Mouse (Mus musculus) hindbrain, embryonic 12.5 days (tissue): ENCODE data around the gene Chn2. TPM values are rescaled to one million over a fixed set of nuclear protein-coding genes. Genes with fewer than 3 reads are reported as not detected.

Experiments
- ATAC-seq: fragments of 200-750 bp; cut with Nextera tagmentation; 2 replicates; pipeline ENCODE4 v1.8.0; 2017; ENCODE audit warnings: moderate TSS enrichment; ENCODE audit not compliant: low FRiP score
- H3K27ac ChIP-seq: fragments of 300-500 bp; sonication (generic); 2 replicates; pipeline ENCODE4 v1.5.1; 2016; ENCODE audit warnings: mild to moderate bottlenecking
- H3K27me3 ChIP-seq: fragments of 300-500 bp; sonication (generic); 2 replicates; pipeline ENCODE4 v1.6.1; 2016; ENCODE audit warnings: mild to moderate bottlenecking
- H3K36me3 ChIP-seq: fragments of 300-500 bp; sonication (generic); 2 replicates; pipeline ENCODE4 v1.6.1; 2016; ENCODE audit warnings: mild to moderate bottlenecking
- H3K4me1 ChIP-seq: fragments of 300-500 bp; sonication (generic); 2 replicates; pipeline ENCODE4 v1.6.1; 2016
- H3K4me2 ChIP-seq: fragments of 300-500 bp; sonication (generic); replicated peaks from 2 replicates; pipeline ENCODE4 v1.6.1; 2016; ENCODE audit warnings: mild to moderate bottlenecking
- H3K4me3 ChIP-seq: fragments of 300-500 bp; sonication (generic); 2 replicates; pipeline ENCODE4 v1.5.1; 2016; ENCODE audit warnings: mild to moderate bottlenecking
- H3K9ac ChIP-seq: fragments of 300-500 bp; sonication (generic); 2 replicates; pipeline ENCODE4 v1.6.1; 2016; ENCODE audit warnings: mild to moderate bottlenecking, moderate library complexity
- H3K9me3 ChIP-seq: fragments of 300-500 bp; sonication (generic); replicated peaks from 2 replicates; pipeline ENCODE4 v1.6.1; 2016; ENCODE audit warnings: mild to moderate bottlenecking
- WGBS: fragments of 180-500 bp; shearing (Covaris S2); methylation state at CpG from one replicate; pipeline ENCODE4 v1.1.7; 2016; 5-methylcytosine and 5-hydroxymethylcytosine counted together
- polyA plus RNA-seq: library from polyadenylated mRNA; unstranded; fragments of >200 nt; fragmentation: Nextera tagmentation; extraction: Ambion mirVana; gene quantifications from 2 replicates; pipeline ENCODE4 v1.2.1, GENCODE M21; 2016

The Chn2 gene
- polyA plus RNA-seq, 1 experiment from 2014 or later, result 20.3 TPM

DNA sequence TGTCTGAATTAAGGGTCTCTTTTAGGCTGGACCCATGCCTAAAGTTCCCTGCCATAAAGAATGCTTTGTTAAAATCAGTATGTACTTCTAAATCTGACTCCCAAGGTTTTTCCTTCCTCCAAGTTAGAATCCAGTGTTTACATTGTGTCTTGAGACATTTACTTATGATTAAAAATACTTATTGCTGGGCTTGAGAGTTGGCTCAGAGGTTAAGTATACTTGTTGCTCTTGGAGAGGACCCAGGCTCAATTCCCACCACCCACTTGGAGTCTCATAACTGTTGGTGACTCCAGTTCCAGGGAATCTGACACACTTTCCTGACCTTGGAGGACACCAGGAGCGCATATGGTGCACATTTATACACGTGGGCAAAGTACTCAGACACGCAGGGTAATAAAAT, 20.9 kb downstream of the Chn2 start:
- H3K4me1 ChIP-seq, result peaks cover 13% of the 10 kb centered on the region
- no peak overlapping the region for H3K27ac ChIP-seq
- H3K36me3 ChIP-seq, result no peaks in the 10 kb centered on the region
- ATAC-seq, result no peak
- H3K4me3 ChIP-seq, result no peak overlapping the region
- H3K4me2 ChIP-seq, result no peak overlapping the region
- H3K27me3 ChIP-seq, result no peaks in the 10 kb centered on the region
- 88% methylated on average over 3 of the region's 3 CpGs for WGBS
- H3K9ac ChIP-seq, result no peak overlapping the region
- no peaks in the 10 kb centered on the region for H3K9me3 ChIP-seq

DNA sequence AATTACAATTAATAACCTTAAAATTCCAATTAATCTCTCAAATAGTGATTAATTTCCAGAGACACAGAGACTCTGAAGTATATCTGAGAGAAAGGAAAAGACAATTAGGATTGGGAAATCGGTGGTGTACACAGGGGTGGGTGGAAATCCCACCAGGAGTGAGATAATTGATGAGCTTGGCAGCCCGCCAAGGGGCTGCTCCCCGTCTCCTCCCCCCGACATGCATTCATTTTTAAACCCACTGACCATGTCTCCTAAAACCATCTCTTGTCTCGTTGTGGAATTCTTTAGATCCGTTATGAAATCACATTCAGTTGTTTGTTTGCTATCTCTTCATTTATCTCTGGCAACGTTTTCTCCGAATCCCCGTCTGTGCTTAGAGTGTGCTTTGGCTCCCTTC, 22.0 kb downstream of the Chn2 start:
- no peak overlapping the region for H3K4me2 ChIP-seq
- H3K4me1 ChIP-seq, result peaks cover 11% of the 10 kb centered on the region
- no peaks in the 10 kb centered on the region for H3K9me3 ChIP-seq
- no peak overlapping the region for H3K9ac ChIP-seq
- H3K36me3 ChIP-seq, result no peaks in the 10 kb centered on the region
- ATAC-seq, result no peak
- H3K27me3 ChIP-seq, result no peaks in the 10 kb centered on the region
- no peak overlapping the region for H3K4me3 ChIP-seq
- 43% methylated on average over 9 of the region's 9 CpGs for WGBS
- no peak overlapping the region for H3K27ac ChIP-seq

DNA sequence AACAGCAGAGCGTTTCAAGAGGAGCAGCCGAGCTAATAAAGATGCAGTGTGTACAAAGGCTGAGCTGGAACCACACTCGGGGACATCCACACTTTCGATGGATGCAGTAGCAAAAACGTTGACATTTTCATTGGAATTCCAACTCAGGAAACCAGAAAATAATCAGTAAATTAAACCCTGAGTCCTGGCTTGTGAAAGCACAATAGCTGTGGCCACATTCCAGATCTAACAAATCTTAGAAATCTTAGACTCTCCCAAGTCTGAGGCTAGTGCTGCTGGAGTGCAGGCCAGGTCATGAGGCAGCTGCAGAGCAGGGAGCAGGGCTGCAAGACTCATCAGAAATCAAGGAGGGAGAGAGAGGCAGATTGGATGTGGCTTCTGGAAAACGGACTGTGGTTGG, 24.5 kb downstream of the Chn2 start:
- Histone ChIP-seq H3K27me3 (no peaks in the 10 kb centered on the region), H3K36me3 (no peaks in the 10 kb centered on the region), H3K4me1 (peaks cover 8% of the 10 kb centered on the region), H3K4me2 (no peak overlapping the region), H3K27ac (no peak overlapping the region), H3K9ac (no peak overlapping the region), H3K4me3 (no peak overlapping the region), H3K9me3 (no peaks in the 10 kb centered on the region)
- no peak for ATAC-seq
- WGBS, result 79% methylated on average over 6 of the region's 6 CpGs

DNA sequence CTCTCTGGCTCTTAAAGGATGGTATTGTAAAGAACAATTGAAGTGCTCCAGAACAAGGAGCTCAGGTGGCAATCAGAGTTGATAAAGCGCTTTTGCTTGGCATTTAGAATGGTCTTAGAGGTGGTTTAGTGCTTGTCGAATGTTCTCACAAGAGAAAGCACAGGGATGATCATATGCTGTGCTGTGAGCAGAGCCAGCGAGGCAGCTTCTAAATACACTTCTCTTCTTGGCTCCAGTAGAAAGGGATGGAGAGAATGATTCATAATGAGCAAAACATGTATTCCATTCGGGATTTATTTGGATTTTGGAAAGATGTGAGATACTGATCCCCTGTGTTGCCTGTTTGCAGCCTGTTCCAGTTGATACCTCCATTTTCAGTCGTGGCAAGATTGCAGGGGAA, 28.0 kb downstream of the Chn2 start:
- no peak overlapping the region for H3K4me2 ChIP-seq

DNA sequence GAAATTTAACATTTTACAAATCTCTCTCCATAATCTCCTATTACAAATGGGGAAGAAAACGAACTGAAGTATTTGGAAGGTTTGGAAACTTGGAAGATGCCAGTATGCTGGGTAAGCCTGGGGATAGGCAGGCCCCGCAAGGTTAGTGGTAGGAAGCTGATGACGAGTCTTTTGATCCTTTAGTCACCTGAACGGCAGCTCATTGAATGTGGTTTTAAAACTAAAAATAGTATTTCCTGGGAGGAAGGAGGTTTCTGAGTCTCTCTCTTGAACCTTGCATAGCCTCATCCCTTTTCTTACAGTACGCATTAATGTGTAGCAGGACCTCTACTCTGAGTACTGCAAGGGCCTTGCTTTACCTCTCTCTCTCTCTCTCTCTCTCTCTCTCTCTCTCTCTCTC, 29.5 kb downstream of the Chn2 start:
- no peak for ATAC-seq
- WGBS, result 82% methylated on average over 5 of the region's 5 CpGs
- Histone ChIP-seq H3K36me3 (no peaks in the 10 kb centered on the region), H3K4me1 (peaks cover 2% of the 10 kb centered on the region; the same call in 1 of the 2 replicates), H3K27me3 (no peaks in the 10 kb centered on the region), H3K27ac (no peak overlapping the region), H3K4me2 (no peak overlapping the region), H3K4me3 (no peak overlapping the region), H3K9ac (no peak overlapping the region), H3K9me3 (no peaks in the 10 kb centered on the region)

More for the DNA sequence above, 28.0 kb downstream of the Chn2 start:
- WGBS, result 81% methylated on average over 5 of the region's 5 CpGs
- Histone ChIP-seq H3K27ac (no peak overlapping the region), H3K4me3 (no peak overlapping the region), H3K9me3 (no peaks in the 10 kb centered on the region), H3K4me1 (peaks cover under 1% of the 10 kb centered on the region; the same call in 1 of the 2 replicates), H3K27me3 (no peaks in the 10 kb centered on the region), H3K9ac (no peak overlapping the region), H3K36me3 (no peaks in the 10 kb centered on the region)
- ATAC-seq, result no peak

DNA sequence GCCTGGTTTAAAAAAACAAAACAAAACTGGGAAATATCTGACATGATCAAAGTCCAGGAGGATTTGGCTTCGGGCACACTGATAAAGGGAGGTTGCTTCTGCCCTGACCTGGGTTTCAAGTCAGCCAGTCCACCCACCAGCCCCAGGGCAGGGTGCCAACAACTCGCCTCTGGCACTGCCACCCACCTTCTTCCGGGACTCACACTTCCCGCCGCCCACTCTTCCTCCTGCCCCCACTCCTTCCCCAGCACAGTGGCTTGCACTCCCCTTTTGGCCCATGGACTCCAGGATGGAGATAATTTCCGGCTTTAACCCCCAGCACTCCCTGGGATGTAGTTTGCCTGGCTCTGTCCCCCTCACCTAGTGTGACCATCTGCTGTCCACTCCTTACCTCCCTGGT, 31.4 kb downstream of the Chn2 start:
- H3K4me2 ChIP-seq, result no peak overlapping the region
- H3K4me1 ChIP-seq, result peaks cover 6% of the 10 kb centered on the region; the same call in 1 of the 2 replicates
- no peak overlapping the region for H3K27ac ChIP-seq
- no peaks in the 10 kb centered on the region for H3K9me3 ChIP-seq
- 62% methylated on average over 6 of the region's 6 CpGs for WGBS
- ATAC-seq, result no peak
- no peaks in the 10 kb centered on the region for H3K36me3 ChIP-seq
- no peak overlapping the region for H3K9ac ChIP-seq
- H3K27me3 ChIP-seq, result no peaks in the 10 kb centered on the region
- H3K4me3 ChIP-seq, result no peak overlapping the region

DNA sequence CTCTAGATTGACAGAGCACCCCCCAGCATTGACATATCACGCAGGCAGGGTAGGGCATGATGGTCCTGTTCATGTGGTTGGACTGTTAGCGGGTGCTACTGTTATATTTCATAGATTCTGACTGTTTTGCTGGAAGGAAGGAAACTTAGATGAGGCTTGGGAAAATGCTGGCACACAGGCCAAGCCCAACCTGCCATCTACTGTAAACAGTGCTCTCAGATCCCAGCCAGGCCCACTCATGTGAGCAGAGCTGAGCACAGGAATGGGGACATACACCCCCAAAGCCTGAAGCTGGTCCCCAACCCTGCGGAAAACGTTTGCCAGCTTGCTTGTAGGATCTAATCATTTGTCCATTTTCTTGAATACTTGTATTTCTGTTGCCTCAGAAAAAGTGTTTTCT, 32.1 kb downstream of the Chn2 start:
- Histone ChIP-seq H3K9me3 (no peaks in the 10 kb centered on the region), H3K36me3 (no peaks in the 10 kb centered on the region), H3K4me2 (no peak overlapping the region), H3K9ac (no peak overlapping the region), H3K4me3 (no peak overlapping the region), H3K4me1 (peaks cover 6% of the 10 kb centered on the region; the same call in 1 of the 2 replicates), H3K27ac (no peak overlapping the region), H3K27me3 (no peaks in the 10 kb centered on the region)
- WGBS, result 92% methylated on average over 4 of the region's 4 CpGs
- no peak for ATAC-seq

DNA sequence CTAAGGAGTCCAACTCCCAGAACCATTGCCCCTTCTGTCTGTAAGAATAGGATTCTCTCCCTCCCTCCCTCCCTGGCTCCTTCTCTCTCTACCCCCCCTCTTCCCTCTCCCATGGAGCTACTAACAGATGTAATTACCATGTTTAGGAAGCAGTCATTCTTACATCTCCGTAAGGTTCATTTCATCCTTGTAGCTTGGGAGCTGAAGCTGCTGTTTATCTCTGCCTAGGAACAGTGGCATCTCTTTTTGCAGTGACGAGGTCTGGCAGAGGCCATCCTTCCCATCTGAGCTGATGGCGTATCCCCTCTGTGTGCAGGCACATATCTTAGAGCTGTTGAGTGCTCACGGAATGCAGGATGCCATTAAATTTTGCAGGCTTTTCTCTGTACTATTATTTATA, 35.1 kb downstream of the Chn2 start:
- no peak overlapping the region for H3K4me2 ChIP-seq
- no peak overlapping the region for H3K9ac ChIP-seq
- ATAC-seq, result no peak
- no peaks in the 10 kb centered on the region for H3K27me3 ChIP-seq
- H3K4me3 ChIP-seq, result no peak overlapping the region
- H3K36me3 ChIP-seq, result no peaks in the 10 kb centered on the region
- no peak overlapping the region for H3K27ac ChIP-seq
- no peaks in the 10 kb centered on the region for H3K9me3 ChIP-seq
- 53% methylated on average over 4 of the region's 4 CpGs for WGBS
- H3K4me1 ChIP-seq, result peaks cover 6% of the 10 kb centered on the region; the same call in 1 of the 2 replicates

DNA sequence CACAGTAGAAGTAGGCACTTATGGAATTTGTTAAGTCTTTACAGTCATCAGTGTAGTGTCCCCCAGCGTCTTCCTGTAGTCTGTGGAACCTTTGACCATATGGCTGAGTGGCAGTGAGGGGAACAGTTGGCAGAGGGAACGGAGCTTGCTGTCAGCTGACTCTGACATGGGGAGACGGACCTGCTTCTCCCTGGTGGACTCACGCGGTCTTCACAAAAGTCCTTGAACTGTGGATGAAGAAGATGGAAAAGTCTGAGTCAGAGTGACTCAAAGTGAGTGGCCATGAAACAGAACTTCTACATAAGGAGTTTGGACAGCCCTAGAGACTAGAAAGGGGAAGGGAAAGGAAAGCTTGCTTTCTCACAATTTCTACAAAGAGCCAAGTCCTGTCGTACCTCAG, 36.1 kb downstream of the Chn2 start:
- WGBS, result 89% methylated on average over 6 of the region's 6 CpGs
- H3K27me3 ChIP-seq, result no peaks in the 10 kb centered on the region
- H3K27ac ChIP-seq, result no peak overlapping the region
- H3K9ac ChIP-seq, result no peak overlapping the region
- no peaks in the 10 kb centered on the region for H3K9me3 ChIP-seq
- ATAC-seq, result no peak
- H3K36me3 ChIP-seq, result no peaks in the 10 kb centered on the region
- H3K4me3 ChIP-seq, result no peak overlapping the region
- H3K4me1 ChIP-seq, result peaks cover 6% of the 10 kb centered on the region; the same call in 1 of the 2 replicates
- no peak overlapping the region for H3K4me2 ChIP-seq

DNA sequence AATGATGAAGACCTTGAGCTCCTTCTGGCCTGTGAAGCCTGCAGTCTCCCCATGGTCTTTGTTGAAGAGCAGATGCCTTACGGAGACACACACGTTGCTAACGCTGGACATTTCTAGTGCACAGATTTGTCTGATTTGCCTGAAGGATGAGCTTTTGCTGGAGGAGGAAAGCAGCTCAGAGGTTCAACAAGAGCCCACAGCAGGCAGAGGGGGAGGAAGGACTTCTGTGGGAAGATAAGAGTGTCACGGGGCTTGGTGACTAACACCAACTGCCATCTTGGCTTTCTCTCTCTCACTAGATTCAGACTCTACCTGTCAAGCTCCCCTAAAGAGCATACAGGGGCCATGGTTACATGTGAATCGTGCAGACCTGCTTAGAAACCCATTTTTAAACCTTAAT, 37.3 kb downstream of the Chn2 start:
- Histone ChIP-seq H3K4me3 (no peak overlapping the region), H3K4me2 (no peak overlapping the region), H3K4me1 (peaks cover 6% of the 10 kb centered on the region; the same call in 1 of the 2 replicates), H3K36me3 (no peaks in the 10 kb centered on the region), H3K27me3 (no peaks in the 10 kb centered on the region), H3K9ac (no peak overlapping the region), H3K9me3 (no peaks in the 10 kb centered on the region), H3K27ac (no peak overlapping the region)
- ATAC-seq, result no peak
- 93% methylated on average over 5 of the region's 5 CpGs for WGBS

DNA sequence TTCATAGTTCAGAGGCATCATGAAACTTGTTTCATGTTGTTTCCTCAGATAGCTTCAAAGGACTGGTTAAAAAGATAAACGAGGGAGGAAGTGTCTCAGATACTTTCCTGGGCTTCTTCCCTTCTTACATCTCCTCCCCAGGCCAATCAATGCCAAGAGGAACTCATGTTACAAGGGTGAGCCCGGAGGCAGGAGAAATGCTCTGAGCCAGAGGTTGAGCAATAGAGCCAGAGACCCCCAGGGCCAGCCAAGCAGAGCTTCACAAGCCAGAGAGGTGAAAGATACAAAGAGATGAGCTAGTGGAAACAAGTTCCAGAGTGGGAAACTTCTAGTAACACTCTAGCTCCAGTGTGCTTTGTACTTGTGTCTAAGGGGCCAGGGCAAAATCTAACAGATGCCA, 38.9 kb downstream of the Chn2 start:
- Histone ChIP-seq H3K4me1 (0 out of 2 replicates have a peak, but pooled peaks cover 4% of the 10 kb centered on the region), H3K4me2 (no peak overlapping the region), H3K27me3 (no peaks in the 10 kb centered on the region), H3K27ac (no peak overlapping the region), H3K9me3 (no peaks in the 10 kb centered on the region), H3K9ac (no peak overlapping the region), H3K4me3 (no peak overlapping the region), H3K36me3 (no peaks in the 10 kb centered on the region)
- 57% methylated on average over 2 of the region's 2 CpGs for WGBS
- ATAC-seq, result no peak

DNA sequence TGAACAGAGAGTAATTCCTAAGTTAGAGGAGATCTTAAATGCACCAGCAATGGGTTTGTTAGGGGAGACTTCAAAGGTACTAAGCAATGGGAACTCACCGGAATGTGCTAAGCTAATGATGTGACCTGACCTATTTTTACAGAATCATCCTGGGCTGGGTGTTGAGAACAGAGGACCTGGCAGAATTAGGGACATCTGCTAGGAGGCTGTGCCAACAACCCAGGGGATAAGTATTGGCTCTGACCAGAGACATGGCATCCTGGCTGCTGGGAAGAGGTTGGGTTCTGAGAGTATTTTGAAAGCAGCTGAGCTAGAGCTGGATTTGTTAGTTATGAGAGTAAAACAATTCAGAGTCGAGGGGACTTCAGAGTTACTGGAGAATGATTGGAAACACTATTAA, 40.5 kb downstream of the Chn2 start:
- no peaks in the 10 kb centered on the region for H3K36me3 ChIP-seq
- no peak overlapping the region for H3K4me3 ChIP-seq
- H3K4me1 ChIP-seq, result no peaks in the 10 kb centered on the region
- no peak overlapping the region for H3K27ac ChIP-seq
- H3K9me3 ChIP-seq, result no peaks in the 10 kb centered on the region
- ATAC-seq, result no peak
- 89% methylated on average over 2 of the region's 2 CpGs for WGBS
- no peaks in the 10 kb centered on the region for H3K27me3 ChIP-seq
- H3K4me2 ChIP-seq, result no peak overlapping the region
- no peak overlapping the region for H3K9ac ChIP-seq

DNA sequence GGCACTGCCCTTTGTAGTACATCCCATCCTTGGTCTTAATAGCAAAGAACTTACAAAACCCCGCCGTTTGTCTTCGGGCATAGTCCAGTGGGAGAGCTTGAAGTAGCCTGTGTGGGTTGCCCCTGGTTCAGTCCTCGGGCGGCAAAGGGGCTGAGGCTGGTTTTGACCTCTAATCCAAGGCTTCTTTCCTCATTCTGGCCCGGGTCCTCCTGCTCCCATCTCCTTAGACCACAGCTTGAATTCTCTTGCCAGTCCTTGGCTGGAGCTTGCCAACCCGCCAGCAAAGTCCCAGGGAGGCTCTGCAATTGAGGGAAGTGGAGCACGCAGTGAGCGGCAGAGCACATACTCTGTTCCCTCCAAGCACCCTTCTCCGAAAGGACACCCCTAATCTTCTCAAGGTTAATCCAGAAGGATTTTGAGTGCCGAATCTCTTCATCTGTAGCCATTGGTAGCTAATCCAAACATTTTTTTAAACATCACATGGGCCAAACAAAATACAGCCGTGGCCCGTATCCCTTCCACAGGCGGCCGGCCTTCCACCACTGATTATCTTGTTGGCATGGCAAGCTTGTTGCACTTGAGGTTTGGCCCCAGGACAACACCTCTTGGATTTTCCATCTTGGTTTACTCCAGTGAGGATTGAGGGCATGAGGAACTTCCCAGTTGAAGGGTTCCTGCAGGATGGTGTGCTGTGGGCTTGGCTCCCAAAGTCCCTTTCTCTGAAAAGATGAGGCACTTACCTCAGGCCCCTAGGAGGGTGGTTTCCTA, 41.3 kb downstream of the Chn2 start:
- Histone ChIP-seq H3K9me3 (no peaks in the 10 kb centered on the region), H3K27ac (no peak overlapping the region), H3K4me2 (no peak overlapping the region), H3K4me3 (no peak overlapping the region), H3K36me3 (no peaks in the 10 kb centered on the region), H3K4me1 (no peaks in the 10 kb centered on the region), H3K9ac (no peak overlapping the region), H3K27me3 (no peaks in the 10 kb centered on the region)
- no peak for ATAC-seq
- WGBS, result 96% methylated on average over 15 of the region's 15 CpGs
